Mouse (Mus musculus): Measurements from ENCODE around the gene Itgb2. TPM values are rescaled to one million over a fixed set of nuclear protein-coding genes. Genes with fewer than 3 reads are reported as not detected.

The Itgb2 gene
- polyA plus RNA-seq, 1 experiment from 2014 or later = 0.64 TPM

DNA sequence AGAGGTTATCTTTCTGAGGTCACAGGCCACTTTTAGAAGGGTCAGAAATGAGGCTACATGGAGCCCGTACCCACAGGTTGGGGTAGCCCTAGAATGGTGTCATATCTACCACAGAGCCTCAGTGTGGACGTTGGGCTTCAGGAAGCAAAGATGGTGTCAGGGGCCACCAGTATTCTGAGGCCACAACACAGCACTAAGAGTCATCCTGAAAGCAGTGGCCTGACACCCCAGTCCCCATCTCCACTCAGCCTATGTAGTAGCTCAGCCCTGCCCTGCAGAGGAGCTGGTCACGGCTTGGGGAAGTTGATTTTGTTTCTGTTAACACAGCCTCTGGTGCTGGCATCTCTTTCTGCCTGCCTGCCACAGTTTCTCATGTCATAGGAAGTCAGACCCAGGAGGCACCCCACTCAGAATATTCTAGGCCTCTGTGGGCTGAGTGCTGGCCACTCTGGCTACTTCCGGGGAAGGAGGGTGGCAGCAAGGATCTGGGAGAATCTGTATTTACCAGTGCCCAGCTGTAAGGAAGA is 10.6 kb downstream of the Itgb2 start:
- no peak overlapping the region for H3K4me2 ChIP-seq
- no peaks in the 10 kb centered on the region for H3K36me3 ChIP-seq (replicated peaks)
- no peak overlapping the region for H3K9ac ChIP-seq
- WGBS = 85% methylated on average over 4 of the region's 4 CpGs
- ATAC-seq (ENCODE audit: low FRiP score) = no peak
- H3K9me3 ChIP-seq = no peaks in the 10 kb centered on the region
- H3K27me3 ChIP-seq = no peaks in the 10 kb centered on the region
- no peak overlapping the region for H3K4me3 ChIP-seq (replicated peaks)
- H3K27ac ChIP-seq = no peak overlapping the region
- H3K4me1 ChIP-seq = no peaks in the 10 kb centered on the region

DNA sequence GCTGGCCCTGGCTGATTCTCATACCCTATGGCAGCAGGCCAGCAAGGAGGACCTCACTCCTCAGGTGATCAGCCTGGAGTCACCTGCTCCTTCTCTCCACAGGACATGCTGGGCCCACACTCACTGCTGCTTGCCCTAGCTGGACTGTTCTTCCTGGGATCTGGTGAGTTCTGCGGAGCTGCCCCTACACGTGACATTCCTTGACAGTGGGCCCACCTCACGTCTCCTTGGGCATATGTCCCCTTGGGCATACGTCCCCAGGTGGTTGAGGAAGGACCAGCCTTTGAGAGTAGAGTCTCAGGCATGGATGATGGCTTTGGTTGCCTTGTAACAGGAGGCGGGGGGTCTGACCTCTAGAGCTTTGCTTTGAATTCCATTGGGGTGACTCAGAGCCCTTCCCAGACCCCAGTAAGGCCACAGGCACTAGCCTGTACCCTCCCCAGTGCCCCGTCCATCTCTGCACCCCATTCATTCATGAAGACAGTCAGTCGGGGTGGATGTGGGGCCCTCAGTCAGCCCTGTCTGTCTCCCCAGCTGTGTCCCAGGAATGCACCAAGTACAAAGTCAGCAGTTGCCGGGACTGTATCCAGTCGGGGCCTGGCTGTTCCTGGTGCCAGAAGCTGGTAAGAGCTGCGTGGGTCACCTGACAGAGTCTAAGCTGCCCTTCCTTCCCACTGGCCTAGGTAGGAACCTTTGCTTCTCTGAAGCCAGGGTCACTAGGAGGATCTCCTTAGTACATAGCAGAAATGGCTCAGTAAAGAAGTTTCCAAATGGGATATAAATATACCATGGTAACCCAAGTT is 12.0 kb downstream of the Itgb2 start:
- WGBS = 81% methylated on average over 10 of the region's 10 CpGs
- no peak overlapping the region for H3K9ac ChIP-seq
- H3K4me1 ChIP-seq = no peaks in the 10 kb centered on the region
- no peak overlapping the region for H3K4me2 ChIP-seq
- H3K9me3 ChIP-seq = no peaks in the 10 kb centered on the region
- no peak overlapping the region for H3K27ac ChIP-seq
- ATAC-seq (ENCODE audit: low FRiP score) = no peak
- no peaks in the 10 kb centered on the region for H3K27me3 ChIP-seq
- H3K4me3 ChIP-seq (replicated peaks) = no peak overlapping the region
- no peaks in the 10 kb centered on the region for H3K36me3 ChIP-seq (replicated peaks)

DNA sequence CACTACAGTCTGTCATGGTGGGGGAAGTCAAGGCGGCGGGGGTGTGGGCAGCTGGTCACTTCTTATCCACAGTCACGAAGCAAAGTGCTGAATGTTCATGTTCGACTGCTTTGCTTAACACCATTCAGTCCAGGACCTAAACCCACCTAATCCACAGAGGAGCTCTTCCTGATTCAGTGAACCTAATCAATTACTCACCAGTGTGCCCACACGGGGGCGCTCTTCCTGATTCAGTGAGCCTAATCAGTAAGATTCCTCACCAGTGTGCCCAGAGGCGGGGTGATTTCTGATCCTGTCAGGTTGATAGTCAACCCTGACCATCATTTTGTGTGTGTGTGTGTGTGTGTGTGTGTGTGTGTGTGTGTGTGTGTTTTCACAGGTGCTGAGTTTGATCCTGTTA is 13.2 kb downstream of the Itgb2 start:
- no peak overlapping the region for H3K4me3 ChIP-seq (replicated peaks)
- H3K4me2 ChIP-seq = no peak overlapping the region
- no peak overlapping the region for H3K9ac ChIP-seq
- no peaks in the 10 kb centered on the region for H3K9me3 ChIP-seq
- no peaks in the 10 kb centered on the region for H3K4me1 ChIP-seq
- ATAC-seq (ENCODE audit: low FRiP score) = no peak
- no peaks in the 10 kb centered on the region for H3K27me3 ChIP-seq
- no peak overlapping the region for H3K27ac ChIP-seq
- 43% methylated on average over 7 of the region's 7 CpGs for WGBS
- no peaks in the 10 kb centered on the region for H3K36me3 ChIP-seq (replicated peaks)

DNA sequence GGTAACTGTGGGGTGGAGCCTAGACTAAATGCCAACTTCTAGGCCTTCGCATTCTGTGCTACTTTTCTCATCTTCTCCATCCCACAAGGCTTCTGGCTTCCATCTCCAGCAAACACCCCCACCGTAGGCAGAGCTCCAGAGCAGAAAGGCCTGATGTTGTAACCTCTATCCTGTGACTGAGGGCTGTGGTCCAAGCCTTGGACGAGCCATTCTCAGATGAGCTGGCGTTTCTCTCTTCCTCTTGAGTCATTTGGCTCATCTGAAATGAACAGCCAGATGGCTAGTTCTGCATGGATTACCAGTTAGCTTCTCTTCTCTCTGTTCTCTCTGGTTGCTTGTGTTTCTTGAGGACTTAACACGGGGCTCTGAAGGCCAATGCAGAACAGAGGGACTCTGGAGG is 14.9 kb downstream of the Itgb2 start:
- Histone ChIP-seq H3K4me3 (replicated peaks) (no peak overlapping the region), H3K27ac (no peak overlapping the region), H3K27me3 (no peaks in the 10 kb centered on the region), H3K36me3 (replicated peaks) (no peaks in the 10 kb centered on the region), H3K4me2 (no peak overlapping the region), H3K9ac (no peak overlapping the region), H3K4me1 (no peaks in the 10 kb centered on the region), H3K9me3 (no peaks in the 10 kb centered on the region)
- ATAC-seq (ENCODE audit: low FRiP score) = no peak
- WGBS = 82% methylated on average over 5 of the region's 5 CpGs

DNA sequence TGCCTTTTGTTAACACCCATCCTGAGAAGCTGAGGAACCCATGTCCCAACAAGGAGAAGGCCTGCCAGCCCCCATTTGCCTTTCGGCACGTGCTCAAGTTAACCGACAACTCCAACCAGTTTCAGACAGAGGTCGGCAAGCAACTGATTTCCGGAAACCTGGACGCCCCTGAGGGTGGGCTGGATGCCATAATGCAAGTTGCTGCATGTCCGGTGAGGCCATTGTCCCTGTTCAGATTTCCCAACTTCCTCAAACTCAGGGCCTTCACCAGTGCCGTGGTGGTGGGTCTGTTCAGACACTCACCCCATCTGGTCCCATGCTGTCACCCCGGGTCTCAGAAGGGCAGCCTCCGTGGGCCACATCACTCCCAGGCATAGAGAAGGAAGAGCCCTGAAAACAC is 18.5 kb downstream of the Itgb2 start:
- ATAC-seq (ENCODE audit: low FRiP score) = no peak

DNA sequence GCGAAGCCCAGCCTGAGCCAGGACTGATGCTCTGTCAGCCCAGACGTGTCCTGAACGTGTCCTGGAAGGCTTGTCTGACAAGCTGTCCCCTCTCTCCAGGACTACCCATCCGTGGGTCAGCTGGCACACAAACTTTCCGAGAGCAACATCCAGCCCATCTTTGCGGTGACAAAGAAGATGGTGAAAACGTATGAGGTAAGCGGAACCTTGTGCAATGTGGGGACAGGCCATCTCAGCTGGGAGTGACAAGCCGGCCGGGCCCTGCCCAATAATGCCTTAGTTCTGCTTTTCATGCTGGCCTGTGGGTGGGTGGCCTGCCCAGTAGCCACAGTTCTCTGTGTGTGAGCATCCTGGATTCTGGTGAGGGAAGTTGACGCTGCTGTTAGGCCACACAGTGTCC is 20.8 kb downstream of the Itgb2 start:
- WGBS = 81% methylated on average over 11 of the region's 11 CpGs
- H3K27me3 ChIP-seq = no peaks in the 10 kb centered on the region
- H3K4me2 ChIP-seq = no peak overlapping the region
- no peaks in the 10 kb centered on the region for H3K36me3 ChIP-seq (replicated peaks)
- H3K4me3 ChIP-seq (replicated peaks) = no peak overlapping the region
- H3K9ac ChIP-seq = no peak overlapping the region
- ATAC-seq (ENCODE audit: low FRiP score) = no peak
- H3K27ac ChIP-seq = no peak overlapping the region
- no peaks in the 10 kb centered on the region for H3K9me3 ChIP-seq
- H3K4me1 ChIP-seq = no peaks in the 10 kb centered on the region

More for the DNA sequence above, 18.5 kb downstream of the Itgb2 start:
- 85% methylated on average over 10 of the region's 10 CpGs for WGBS
- Histone ChIP-seq H3K27me3 (no peaks in the 10 kb centered on the region), H3K4me1 (no peaks in the 10 kb centered on the region), H3K9ac (no peak overlapping the region), H3K4me2 (no peak overlapping the region), H3K36me3 (replicated peaks) (no peaks in the 10 kb centered on the region), H3K27ac (no peak overlapping the region), H3K4me3 (replicated peaks) (no peak overlapping the region), H3K9me3 (no peaks in the 10 kb centered on the region)

DNA sequence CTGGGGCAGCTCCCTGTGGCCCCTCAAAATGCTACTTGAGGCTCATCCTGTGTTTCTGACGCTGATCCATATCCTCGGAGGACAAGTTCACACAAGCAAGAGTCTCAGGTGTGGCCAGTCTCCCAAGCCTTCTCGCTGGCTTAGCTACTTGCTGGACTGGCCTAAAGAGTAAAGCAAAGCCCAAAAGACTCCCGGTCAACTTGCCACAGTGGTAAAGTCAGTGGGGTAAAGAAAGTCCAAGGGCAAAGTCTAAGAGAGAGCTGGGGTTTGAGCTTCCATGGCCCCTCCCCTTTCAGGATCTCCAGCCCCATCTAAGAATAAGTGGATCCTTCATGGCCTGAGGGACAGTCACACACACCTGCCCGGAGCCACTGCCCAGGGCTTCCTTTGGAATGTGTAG is 22.1 kb downstream of the Itgb2 start:
- Histone ChIP-seq H3K4me2 (no peak overlapping the region), H3K27me3 (no peaks in the 10 kb centered on the region), H3K9ac (no peak overlapping the region), H3K27ac (no peak overlapping the region), H3K4me3 (replicated peaks) (no peak overlapping the region), H3K36me3 (replicated peaks) (no peaks in the 10 kb centered on the region), H3K4me1 (no peaks in the 10 kb centered on the region), H3K9me3 (no peaks in the 10 kb centered on the region)
- no peak for ATAC-seq (ENCODE audit: low FRiP score)
- WGBS = 88% methylated on average over 5 of the region's 5 CpGs

DNA sequence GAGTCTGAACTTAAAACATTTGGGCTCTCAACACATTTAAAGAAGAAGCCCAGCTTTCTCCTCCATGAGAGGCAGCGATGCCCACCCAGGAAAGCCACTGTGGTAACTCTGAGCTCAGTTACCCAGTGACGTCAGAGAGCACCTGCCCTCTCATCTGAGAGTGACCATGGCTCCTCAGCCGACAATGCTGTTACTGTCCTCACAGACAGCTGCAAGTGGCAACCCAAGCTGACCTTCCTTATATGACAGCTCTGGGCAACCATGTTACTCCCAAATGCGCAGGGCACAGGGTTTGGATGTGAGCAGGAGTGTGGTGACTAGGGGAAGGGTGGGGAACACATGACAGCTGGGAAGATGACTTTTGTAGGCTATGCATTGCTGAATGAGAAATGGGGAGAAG is 23.2 kb downstream of the Itgb2 start:
- no peak overlapping the region for H3K9ac ChIP-seq
- H3K4me1 ChIP-seq = no peaks in the 10 kb centered on the region
- no peak overlapping the region for H3K4me2 ChIP-seq
- H3K27me3 ChIP-seq = no peaks in the 10 kb centered on the region
- no peaks in the 10 kb centered on the region for H3K36me3 ChIP-seq (replicated peaks)
- WGBS = 82% methylated on average over 4 of the region's 4 CpGs
- no peak overlapping the region for H3K4me3 ChIP-seq (replicated peaks)
- H3K27ac ChIP-seq = no peak overlapping the region
- H3K9me3 ChIP-seq = no peaks in the 10 kb centered on the region
- ATAC-seq (ENCODE audit: low FRiP score) = no peak

DNA sequence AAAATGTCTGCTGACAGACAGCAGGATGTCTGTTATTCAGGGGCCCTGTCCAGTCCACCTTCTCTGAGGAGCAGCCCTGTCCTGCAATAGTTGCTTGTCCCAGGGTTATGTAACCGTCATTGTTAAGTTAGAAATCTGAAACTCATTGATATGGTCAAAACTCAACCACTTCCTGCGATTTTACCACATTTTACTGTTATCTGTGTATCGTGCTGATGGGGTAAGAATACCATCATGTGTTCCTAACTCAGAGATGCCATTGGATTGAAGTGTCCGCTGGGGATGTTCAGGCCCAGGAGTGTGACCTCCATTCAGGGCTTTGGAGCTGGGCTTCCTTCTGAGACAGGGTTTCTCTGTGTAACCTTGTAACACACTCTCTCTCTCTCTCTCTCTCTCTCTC is 24.9 kb downstream of the Itgb2 start:
- 86% methylated on average over 4 of the region's 4 CpGs for WGBS
- no peak for ATAC-seq (ENCODE audit: low FRiP score)
- Histone ChIP-seq H3K9me3 (no peaks in the 10 kb centered on the region), H3K36me3 (replicated peaks) (no peaks in the 10 kb centered on the region), H3K4me2 (no peak overlapping the region), H3K9ac (no peak overlapping the region), H3K4me3 (replicated peaks) (no peak overlapping the region), H3K27me3 (no peaks in the 10 kb centered on the region), H3K27ac (no peak overlapping the region), H3K4me1 (no peaks in the 10 kb centered on the region)

DNA sequence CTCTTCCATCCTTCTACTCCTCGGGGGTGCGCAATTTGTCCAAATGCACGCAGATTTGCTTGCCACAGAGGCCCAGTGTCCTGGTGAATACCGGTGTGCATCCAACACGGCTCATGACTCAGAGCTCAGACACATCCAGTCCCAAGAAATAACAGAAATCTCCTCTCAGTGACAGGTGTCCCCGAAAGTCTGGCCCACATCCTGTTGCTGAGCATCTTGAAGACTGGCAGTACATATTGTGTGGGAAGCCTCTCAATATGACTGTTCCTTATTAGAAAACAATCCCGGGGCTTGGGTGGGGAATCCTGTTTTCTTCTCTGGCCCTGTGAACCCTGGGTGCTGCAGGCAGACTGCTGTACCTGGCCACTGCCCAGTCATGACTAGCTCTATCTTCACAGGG is 26.6 kb downstream of the Itgb2 start:
- Histone ChIP-seq H3K27me3 (no peaks in the 10 kb centered on the region), H3K4me3 (replicated peaks) (no peak overlapping the region), H3K4me1 (no peaks in the 10 kb centered on the region), H3K36me3 (replicated peaks) (no peaks in the 10 kb centered on the region), H3K27ac (no peak overlapping the region), H3K9me3 (no peaks in the 10 kb centered on the region), H3K4me2 (no peak overlapping the region), H3K9ac (no peak overlapping the region)
- 90% methylated on average over 7 of the region's 7 CpGs for WGBS
- no peak for ATAC-seq (ENCODE audit: low FRiP score)

DNA sequence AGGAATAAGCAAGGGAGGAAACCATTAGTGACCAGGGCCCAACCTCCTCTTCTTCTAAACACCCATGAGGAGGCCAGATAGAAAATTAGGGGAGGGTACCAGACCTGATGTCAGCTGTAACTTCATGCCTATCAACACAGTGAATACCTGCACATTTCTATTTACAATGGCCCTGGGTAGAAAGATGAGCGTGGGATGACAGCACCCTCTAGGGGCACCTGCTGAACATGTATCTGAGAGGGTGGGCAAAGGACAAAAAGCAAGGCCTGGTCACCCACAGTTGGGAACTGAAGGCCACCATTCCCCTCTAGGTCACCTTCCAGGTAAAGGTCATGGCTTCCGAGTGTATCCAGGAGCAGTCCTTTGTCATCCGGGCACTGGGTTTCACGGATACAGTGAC is 27.6 kb downstream of the Itgb2 start:
- no peaks in the 10 kb centered on the region for H3K9me3 ChIP-seq
- no peak for ATAC-seq (ENCODE audit: low FRiP score)

DNA sequence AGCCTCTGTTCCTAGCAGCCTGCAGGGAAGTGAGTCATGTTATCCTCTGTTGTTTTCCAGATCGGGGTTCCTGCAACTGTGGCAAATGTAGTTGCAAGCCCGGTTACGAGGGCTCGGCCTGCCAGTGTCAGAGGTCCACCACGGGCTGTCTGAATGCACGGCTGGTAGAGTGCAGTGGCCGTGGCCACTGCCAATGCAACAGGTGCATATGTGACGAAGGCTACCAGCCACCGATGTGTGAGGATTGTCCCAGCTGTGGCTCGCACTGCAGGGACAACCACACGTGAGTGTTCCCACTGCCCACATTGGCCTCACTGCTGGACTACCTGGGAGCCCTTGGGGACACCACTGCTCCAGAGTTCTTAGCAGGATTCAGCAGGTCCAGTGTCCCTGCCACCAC is 30.0 kb downstream of the Itgb2 start:
- no peak for ATAC-seq (ENCODE audit: low FRiP score)
- H3K9me3 ChIP-seq = no peaks in the 10 kb centered on the region
- H3K27ac ChIP-seq = no peak overlapping the region
- H3K4me3 ChIP-seq (replicated peaks) = no peak overlapping the region
- H3K9ac ChIP-seq = no peak overlapping the region
- H3K4me2 ChIP-seq = no peak overlapping the region
- H3K4me1 ChIP-seq = no peaks in the 10 kb centered on the region
- no peaks in the 10 kb centered on the region for H3K36me3 ChIP-seq (replicated peaks)
- 86% methylated on average over 11 of the region's 11 CpGs for WGBS
- no peaks in the 10 kb centered on the region for H3K27me3 ChIP-seq

More for the DNA sequence above, 27.6 kb downstream of the Itgb2 start:
- Histone ChIP-seq H3K36me3 (replicated peaks) (no peaks in the 10 kb centered on the region), H3K27ac (no peak overlapping the region), H3K9ac (no peak overlapping the region), H3K27me3 (no peaks in the 10 kb centered on the region), H3K4me3 (replicated peaks) (no peak overlapping the region), H3K4me2 (no peak overlapping the region), H3K4me1 (no peaks in the 10 kb centered on the region)
- WGBS = 83% methylated on average over 4 of the region's 4 CpGs

DNA sequence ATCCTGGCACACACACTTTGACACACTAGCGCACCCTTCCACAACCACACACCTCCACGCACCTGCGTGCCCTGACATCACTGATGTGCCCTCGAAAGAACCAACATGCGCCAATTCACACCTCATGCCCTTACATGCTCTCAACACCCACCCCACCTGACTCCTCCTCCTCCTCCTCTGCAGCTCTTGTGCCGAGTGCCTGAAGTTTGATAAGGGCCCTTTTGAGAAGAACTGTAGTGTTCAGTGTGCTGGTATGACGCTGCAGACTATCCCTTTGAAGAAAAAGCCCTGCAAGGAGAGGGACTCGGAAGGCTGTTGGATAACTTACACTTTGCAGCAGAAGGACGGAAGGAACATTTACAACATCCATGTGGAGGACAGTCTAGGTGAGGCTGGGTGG is 30.8 kb downstream of the Itgb2 start:
- no peak overlapping the region for H3K27ac ChIP-seq
- no peaks in the 10 kb centered on the region for H3K9me3 ChIP-seq
- no peak overlapping the region for H3K4me2 ChIP-seq
- no peak overlapping the region for H3K4me3 ChIP-seq (replicated peaks)
- ATAC-seq (ENCODE audit: low FRiP score) = no peak
- H3K9ac ChIP-seq = no peak overlapping the region
- no peaks in the 10 kb centered on the region for H3K4me1 ChIP-seq
- WGBS = 87% methylated on average over 9 of the region's 9 CpGs
- H3K27me3 ChIP-seq = no peaks in the 10 kb centered on the region
- H3K36me3 ChIP-seq (replicated peaks) = no peaks in the 10 kb centered on the region
